Mouse (Mus musculus) kidney, adult 2 months (tissue): ENCODE results near the gene Slc38a4.

Experiments used
- CTCF ChIP-seq: fragments of 200-500 bp; conservative IDR thresholded peaks from 2 replicates; pipeline ENCODE4 v1.5.1; 2011; ENCODE audit warnings: low read depth, mild to moderate bottlenecking, control low read depth, low read length, moderate library complexity, mixed read lengths; ENCODE audit not compliant: insufficient read depth, insufficient read length
- POLR2A ChIP-seq: fragments of 200-500 bp; IDR thresholded peaks from one replicate; pipeline ENCODE4 v1.6.1; 2011; ENCODE audit warnings: low read depth, low read length, control low read depth

DNA sequence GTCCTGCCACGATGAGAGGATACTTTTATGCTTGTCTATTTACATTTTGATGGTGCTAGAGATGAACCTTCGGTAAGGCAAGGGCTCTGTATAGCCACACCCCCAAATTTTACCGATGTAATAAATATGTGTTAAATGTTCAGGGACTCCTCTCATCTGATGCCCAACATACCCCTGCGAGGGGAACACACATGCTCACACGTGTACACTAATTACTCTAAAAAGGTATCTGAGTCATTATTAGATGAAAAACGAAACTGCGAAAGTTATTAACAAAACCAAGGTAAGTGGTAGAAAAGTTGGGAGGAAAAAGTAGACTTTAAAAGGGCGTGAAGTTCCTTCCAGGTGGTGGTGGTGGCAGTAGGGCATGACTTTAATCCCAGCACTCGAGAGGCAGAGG lies 38.6 kb downstream of the Slc38a4 start:
- TF ChIP-seq CTCF (no peak), POLR2A (no peak)
